Comparison of ENCODE assay signal across 25 mouse cellular contexts in the genomic region with DNA sequence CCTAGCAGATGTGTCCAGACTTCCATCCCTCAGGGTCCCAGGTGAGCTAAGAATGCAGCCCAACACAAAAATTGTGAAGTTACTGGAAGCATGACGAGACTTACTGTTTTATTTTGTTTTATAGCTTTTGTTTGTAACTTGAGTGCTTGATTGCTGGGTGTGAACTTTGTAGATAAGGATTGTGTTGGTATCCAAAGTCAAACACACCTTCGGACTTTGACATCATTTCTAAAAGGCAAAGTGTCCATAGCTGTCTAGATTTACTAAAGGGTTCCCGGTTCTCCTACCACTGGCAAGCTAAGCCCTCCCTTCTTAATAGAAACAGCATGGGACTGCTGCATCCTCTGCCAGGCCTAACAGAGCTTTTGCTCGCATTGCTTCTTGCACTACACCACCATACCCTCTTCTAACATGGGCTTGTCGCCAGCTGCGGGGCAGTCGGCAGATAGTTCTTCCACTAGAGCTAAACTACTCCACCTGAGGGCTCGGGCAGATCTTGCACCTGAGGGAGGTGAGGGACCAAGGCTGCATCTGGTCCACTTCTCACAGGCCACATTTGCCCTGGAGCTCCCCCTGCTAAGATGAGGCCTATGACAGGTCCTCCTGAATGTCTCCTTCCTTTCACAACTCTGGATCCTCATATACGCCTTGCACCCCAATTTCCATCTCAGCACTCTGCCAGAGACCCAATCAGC. TPM values are rescaled to one million over a fixed set of nuclear protein-coding genes. Genes with fewer than 3 reads are reported as not detected.
"Had no signal": no experiment of that assay in that cellular context is flagged by ENCODE, and none has a peak within 500 bp of the region (broad histone marks: within the 10 kb centered on the region; RNA-seq: fewer than 3 reads in every experiment).

No protein-coding gene starts in this region.

- ATAC-seq: midbrain, embryonic 13.5 days; midbrain, embryonic 16.5 days had no signal

- H3K27ac ChIP-seq: kidney, embryonic 15.5 days; limb, embryonic 12.5 days; limb, embryonic 15.5 days; lung, embryonic 15.5 days; midbrain, embryonic 10.5 days; midbrain, embryonic 13.5 days; neural tube, embryonic 13.5 days had no signal

- H3K27me3 ChIP-seq: kidney, embryonic 15.5 days; limb, embryonic 12.5 days; limb, embryonic 15.5 days; lung, embryonic 15.5 days; midbrain, embryonic 13.5 days; neural tube, embryonic 13.5 days had no signal

- H3K9me3 ChIP-seq: kidney, embryonic 15.5 days; limb, embryonic 12.5 days; limb, embryonic 15.5 days; lung, embryonic 15.5 days; megakaryocyte, embryonic 14.5 days; midbrain, embryonic 10.5 days; midbrain, embryonic 13.5 days; neural tube, embryonic 13.5 days had no signal

- H3K36me3 ChIP-seq: lung, embryonic 15.5 days had no signal

- H3K4me1 ChIP-seq: kidney, embryonic 15.5 days; limb, embryonic 12.5 days; limb, embryonic 15.5 days; lung, embryonic 15.5 days; midbrain, embryonic 10.5 days; midbrain, embryonic 13.5 days; neural tube, embryonic 13.5 days had no signal

- H3K9ac ChIP-seq: kidney, embryonic 15.5 days; limb, embryonic 12.5 days; limb, embryonic 15.5 days; lung, embryonic 15.5 days; midbrain, embryonic 13.5 days; neural tube, embryonic 13.5 days had no signal

- H3K4me2 ChIP-seq: kidney, embryonic 15.5 days; limb, embryonic 12.5 days; limb, embryonic 15.5 days; lung, embryonic 15.5 days; midbrain, embryonic 13.5 days; neural tube, embryonic 13.5 days had no signal

- H3K4me3 ChIP-seq: kidney, embryonic 15.5 days; limb, embryonic 12.5 days; limb, embryonic 15.5 days; lung, embryonic 15.5 days; megakaryocyte, embryonic 14.5 days; midbrain, embryonic 10.5 days; midbrain, embryonic 13.5 days; myocyte; neural tube, embryonic 13.5 days had no signal

- DNase-seq: kidney, adult 11 months; kidney, adult 8-10 months; kidney, postnatal 10 days; kidney, postnatal 36 days; left cerebral cortex, postnatal 4 days; lung, adult 18-20 months; lung, postnatal 10 days; lung, postnatal 36 days; retina, postnatal 1 day; right cerebral cortex, postnatal 25 days; thymus, postnatal 36 days had no signal

RNA-seq across cellular contexts. Expression of a gene that starts 16.9 kb away (rescaled TPM):
- total RNA-seq: monocyte, adult 5-6 weeks; neutrophil, adult 5-6 weeks had no signal
- polyA plus RNA-seq: spleen, adult 2 months; urinary bladder, adult 2 months had no signal
